Mouse (Mus musculus) embryonic fibroblast, embryonic 13.5 days (primary cell): ENCODE data around the gene Art3.

Source experiments
- CTCF ChIP-seq: IDR thresholded peaks from 2 replicates; pipeline ENCODE4 v1.5.1; 2011; ENCODE audit warnings: mild to moderate bottlenecking, control low read depth, low read length, moderate library complexity, borderline replicate concordance; ENCODE audit not compliant: insufficient read depth
- POLR2A ChIP-seq: IDR thresholded peaks from 2 replicates; pipeline ENCODE4 v1.6.1; 2011; ENCODE audit warnings: low read depth, mild to moderate bottlenecking, control low read depth, low read length, moderate library complexity

GRCm38 (mm10) chr5:92375368-92375767, 43.7 kb downstream of the Art3 start:
- TF ChIP-seq CTCF, result no peak
- TF ChIP-seq POLR2A, result no peak
